ENCODE assay signal across 23 mouse cellular contexts in the genomic region with DNA sequence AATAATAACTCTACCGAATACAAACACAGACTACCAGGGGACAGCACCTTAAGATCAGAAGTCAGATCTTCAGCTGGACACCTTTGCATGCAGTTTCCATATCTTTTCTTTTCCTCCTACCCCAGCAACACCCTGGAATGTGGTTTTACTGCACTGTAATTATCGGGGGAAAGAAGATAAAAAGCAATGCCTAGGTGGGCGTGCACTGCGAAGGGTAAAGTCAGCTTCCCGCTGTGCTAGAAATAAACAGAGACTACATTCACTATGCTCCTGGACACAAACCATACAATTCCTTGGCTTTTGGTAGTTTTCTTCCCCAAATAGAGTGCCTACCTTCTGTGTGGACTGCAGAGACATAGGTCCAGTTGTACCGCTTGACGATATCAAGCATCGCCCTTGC. TPM values are rescaled to one million over a fixed set of nuclear protein-coding genes. Genes with fewer than 3 reads are reported as not detected.
DNase-seq lines count a peak whose midpoint lies in the region; ATAC-seq and TF ChIP-seq lines count a peak whose summit lies in the region.
"Had no signal": no experiment of that assay in that cellular context is flagged by ENCODE, and none has a peak within 500 bp of the region (broad histone marks: within the 10 kb centered on the region; RNA-seq: fewer than 3 reads in every experiment).

No protein-coding gene starts in this region.

- no peaks in the 10 kb centered on the region for H3K9me3 ChIP-seq in forebrain, embryonic 14.5 days (replicated peaks; ENCODE audit: control insufficient read depth, low read length)
- H3K9me3 ChIP-seq in forebrain, embryonic 11.5 days (ENCODE audit: control insufficient read depth, low read length), result no peaks in the 10 kb centered on the region
- no peaks in the 10 kb centered on the region for H3K9me3 ChIP-seq in midbrain, embryonic 16.5 days (replicated peaks; ENCODE audit: control insufficient read depth, low read length, poor library complexity, severe bottlenecking)
- H3K9me3 ChIP-seq: liver, embryonic 15.5 days; stomach, embryonic 15.5 days had no signal

- no peak for TF ChIP-seq CTCF in layer of hippocampus, adult 2 months (conservative IDR thresholded peaks at IDR 0.05)
- TF ChIP-seq CTCF in cortical plate, adult 2 months (IDR thresholded peaks at IDR 0.05; ENCODE audit: extremely low read depth, insufficient read depth, low read length), result no peak

- H3K4me1 ChIP-seq in forebrain, embryonic 14.5 days (ENCODE audit: control insufficient read depth, insufficient read depth, low read length), result peaks cover 4% of the 10 kb centered on the region; the same call in 1 of the 2 replicates
- H3K4me1 ChIP-seq in forebrain, embryonic 11.5 days (replicated peaks; ENCODE audit: control insufficient read depth, insufficient read depth, low read length), result no peaks in the 10 kb centered on the region
- H3K4me1 ChIP-seq in cortical plate, adult 2 months (ENCODE audit: control insufficient read depth, insufficient read depth, low read length), result no peaks in the 10 kb centered on the region; the same call in 1 of the 2 replicates
- peaks cover 13% of the 10 kb centered on the region for H3K4me1 ChIP-seq in midbrain, embryonic 16.5 days (ENCODE audit: control insufficient read depth, insufficient read depth, low read length)
- H3K4me1 ChIP-seq: liver, embryonic 15.5 days; stomach, embryonic 15.5 days had no signal

- ATAC-seq in forebrain, embryonic 14.5 days, result no peak
- no peak for ATAC-seq in forebrain, embryonic 11.5 days (replicated peaks; ENCODE audit: low FRiP score)
- ATAC-seq in midbrain, embryonic 16.5 days, result no peak

- TF ChIP-seq POLR2A in cortical plate, adult 2 months (IDR thresholded peaks at IDR 0.05; ENCODE audit: extremely low read depth, insufficient read depth, low read length), result no peak

- DNase-seq in forebrain, embryonic 14.5 days (ENCODE audit: low spot score), result no peak
- DNase-seq in forebrain, embryonic 11.5 days (ENCODE audit: low spot score), result no peak
- DNase-seq in layer of hippocampus, adult 2 months (ENCODE audit: low spot score in 2 of 2), result no peak
- no peak for DNase-seq in layer of hippocampus, postnatal 14 days (ENCODE audit: low spot score in 2 of 2)
- DNase-seq in heart, adult 9 months (ENCODE audit: low spot score in 2 of 2), result no peak
- no peak for DNase-seq in adrenal gland, postnatal 14 days
- DNase-seq: adrenal gland, postnatal 25 days; embryo, embryonic 11 days; gastrocnemius, postnatal 25 days; kidney, adult 11 months; kidney, postnatal 14 days; layer of hippocampus, adult 9-11 months; lung, postnatal 10 days; right cerebral cortex, adult 18-20 months; thymus, adult 2 months had no signal

- H3K4me2 ChIP-seq in forebrain, embryonic 14.5 days (ENCODE audit: low read length), result no peak overlapping the region; the same call in 1 of the 2 replicates
- no peak overlapping the region for H3K4me2 ChIP-seq in forebrain, embryonic 11.5 days (ENCODE audit: low read depth, low read length, severe bottlenecking)
- H3K4me2 ChIP-seq in midbrain, embryonic 16.5 days (ENCODE audit: low read length), result peak overlapping the region; percentile 92
- H3K4me2 ChIP-seq: heart, embryonic 11.5 days; liver, embryonic 15.5 days; stomach, embryonic 15.5 days had no signal

- no peak overlapping the region for H3K27ac ChIP-seq in forebrain, embryonic 14.5 days (ENCODE audit: low read depth, low read length)
- H3K27ac ChIP-seq in forebrain, embryonic 11.5 days (ENCODE audit: low read depth, low read length), result no peak overlapping the region
- H3K27ac ChIP-seq in layer of hippocampus, adult 2 months, result peak overlapping the region; percentile 94
- H3K27ac ChIP-seq in cortical plate, adult 2 months (ENCODE audit: insufficient read depth, low read length), result no peak overlapping the region
- H3K27ac ChIP-seq in midbrain, embryonic 16.5 days (ENCODE audit: low read length), result no peak overlapping the region
- H3K27ac ChIP-seq: liver, embryonic 15.5 days; stomach, embryonic 15.5 days had no signal

- WGBS in forebrain, embryonic 14.5 days, result 72% methylated on average over 8 of the region's 8 CpGs
- WGBS in forebrain, embryonic 11.5 days, result 80% methylated on average over 8 of the region's 8 CpGs
- 79% methylated on average over 8 of the region's 8 CpGs for WGBS in midbrain, embryonic 16.5 days

- 0 out of 2 replicates have a peak overlapping the region, but pooled peaks have one; percentile 34 for H3K4me3 ChIP-seq in forebrain, embryonic 14.5 days (ENCODE audit: low read depth, low read length)
- no peak overlapping the region for H3K4me3 ChIP-seq in forebrain, embryonic 11.5 days (ENCODE audit: low read depth, low read length)
- H3K4me3 ChIP-seq in layer of hippocampus, adult 2 months, result peak overlapping the region; percentile 67
- H3K4me3 ChIP-seq in cortical plate, adult 2 months (ENCODE audit: insufficient read depth, low read length), result peak overlapping the region; percentile 93
- peak overlapping the region; percentile 61 for H3K4me3 ChIP-seq in midbrain, embryonic 16.5 days (ENCODE audit: low read depth, low read length)
- H3K4me3 ChIP-seq: liver, embryonic 15.5 days; megakaryocyte, embryonic 14.5 days; myocyte; stomach, embryonic 15.5 days had no signal

- H3K9ac ChIP-seq in forebrain, embryonic 14.5 days (ENCODE audit: low read length), result no peak overlapping the region
- no peak overlapping the region for H3K9ac ChIP-seq in forebrain, embryonic 11.5 days (ENCODE audit: low read length)
- H3K9ac ChIP-seq in midbrain, embryonic 16.5 days (ENCODE audit: low read depth, low read length), result no peak overlapping the region
- H3K9ac ChIP-seq: liver, embryonic 15.5 days; stomach, embryonic 15.5 days had no signal

- peaks cover 27% of the 10 kb centered on the region for H3K27me3 ChIP-seq in forebrain, embryonic 14.5 days (replicated peaks; ENCODE audit: control insufficient read depth, insufficient read depth, low read length)
- peaks cover 27% of the 10 kb centered on the region for H3K27me3 ChIP-seq in forebrain, embryonic 11.5 days (ENCODE audit: control insufficient read depth, insufficient read depth, low read length)
- no peaks in the 10 kb centered on the region for H3K27me3 ChIP-seq in midbrain, embryonic 16.5 days (ENCODE audit: control insufficient read depth, insufficient read depth, low read depth, low read length)

- H3K36me3 ChIP-seq in forebrain, embryonic 14.5 days (ENCODE audit: control insufficient read depth, insufficient read depth, low read length), result no peaks in the 10 kb centered on the region
- H3K36me3 ChIP-seq in forebrain, embryonic 11.5 days (ENCODE audit: control insufficient read depth, insufficient read depth, low read length), result no peaks in the 10 kb centered on the region
- H3K36me3 ChIP-seq in midbrain, embryonic 16.5 days (ENCODE audit: control insufficient read depth, insufficient read depth, low read length), result no peaks in the 10 kb centered on the region
- H3K36me3 ChIP-seq: liver, embryonic 15.5 days; stomach, embryonic 15.5 days had no signal

RNA-seq across cellular contexts. Expression of a gene that starts 2.6 kb away (rescaled TPM):
- 2.0 and 3.3 TPM in 2 replicates for polyA plus RNA-seq in forebrain, embryonic 14.5 days (2014; fragmentation: Nextera tagmentation; extraction: Ambion mirVana)
- 0.39 and 0.64 TPM in 2 replicates for polyA plus RNA-seq in forebrain, embryonic 11.5 days (2014; fragmentation: Nextera tagmentation; extraction: Ambion mirVana)
- 10 to 100 TPM; 77.9 to 78.1 TPM for total RNA-seq in layer of hippocampus, adult 2 months (2021)
- 10 to 100 TPM; 50.2 to 53.0 TPM for total RNA-seq in layer of hippocampus, postnatal 14 days (2021)
- polyA plus RNA-seq in cortical plate, adult 2 months (2012; rRNA removed), result 14.4 and 15.5 TPM in 2 replicates
- polyA plus RNA-seq in midbrain, embryonic 16.5 days (2015; fragmentation: Nextera tagmentation; extraction: Ambion mirVana), result 14.4 and 18.1 TPM in 2 replicates
- 0.08 TPM in 1 of 2 replicates, not detected in the other for total RNA-seq in adrenal gland, postnatal 14 days (2021)
- total RNA-seq: adrenal gland, postnatal 25 days had no signal
- polyA plus RNA-seq: heart, embryonic 11.5 days; liver, embryonic 15.5 days; urinary bladder, adult 2 months had no signal
